Mouse (Mus musculus) cerebellum, postnatal 36 days (tissue): ENCODE measurements at regions not wholly inside any gene's neighbourhood (a gene's known extent, or its start where the extent isn't known, plus 50 kb on each side); places are given as distances from the start of the nearest gene placed in this dataset.

Source experiments
- DNase-seq, 2 experiments: peaks; one replicate each; pipeline ENCODE4 v3.0.0; 2021 to 2022; ENCODE audit warnings: mixed read lengths in 2 of 2

GRCm38 (mm10) chr4:101340741-101341140 lies 75.7 kb upstream of the Jak1 start:
- DNase-seq = no peak

GRCm38 (mm10) chr4:101338211-101338610 lies 73.1 kb upstream of the Jak1 start:
- no peak for DNase-seq

- DNase-seq = no peak
These were observed 71.7 kb upstream of the Jak1 start for GRCm38 (mm10) chr4:101336811-101337210.

GRCm38 (mm10) chr4:101336371-101336770 lies 71.3 kb upstream of the Jak1 start:
- no peak for DNase-seq

GRCm38 (mm10) chr4:101333868-101334267 lies 68.8 kb upstream of the Jak1 start:
- DNase-seq = no peak

GRCm38 (mm10) chr4:101333036-101333435 lies 68.0 kb upstream of the Jak1 start:
- DNase-seq = no peak

- DNase-seq = no peak
These were observed 66.1 kb upstream of the Jak1 start for GRCm38 (mm10) chr4:101331231-101331630.

- DNase-seq = no peak
These were observed 64.0 kb upstream of the Jak1 start for GRCm38 (mm10) chr4:101329060-101329459.

GRCm38 (mm10) chr4:101326067-101326466 lies 61.0 kb upstream of the Jak1 start:
- no peak for DNase-seq

- DNase-seq = no peak
These were observed 56.6 kb upstream of the Jak1 start for GRCm38 (mm10) chr4:101321731-101322130.

GRCm38 (mm10) chr4:101320587-101320986 lies 55.5 kb upstream of the Jak1 start:
- no peak for DNase-seq

- no peak for DNase-seq
These were observed 54.7 kb upstream of the Jak1 start for GRCm38 (mm10) chr4:101319681-101320220.

- DNase-seq = no peak
These were observed 53.8 kb upstream of the Jak1 start for GRCm38 (mm10) chr4:101318836-101319235.

GRCm38 (mm10) chr4:101316061-101316460 lies 51.0 kb upstream of the Jak1 start:
- no peak for DNase-seq
